Mouse (Mus musculus) C2C12 (cell line): ENCODE measurements around the gene Pdcd10.

ENCODE experiments used
- CTCF ChIP-seq: IDR thresholded peaks from one replicate; pipeline ENCODE4 v1.5.1; 2011; ENCODE audit not compliant: control insufficient read depth, insufficient read depth, insufficient read length
- USF1 ChIP-seq: IDR thresholded peaks from one replicate; pipeline ENCODE4 v1.6.1; 2011; ENCODE audit warnings: low read depth, mild to moderate bottlenecking, control low read depth, moderate library complexity

DNA sequence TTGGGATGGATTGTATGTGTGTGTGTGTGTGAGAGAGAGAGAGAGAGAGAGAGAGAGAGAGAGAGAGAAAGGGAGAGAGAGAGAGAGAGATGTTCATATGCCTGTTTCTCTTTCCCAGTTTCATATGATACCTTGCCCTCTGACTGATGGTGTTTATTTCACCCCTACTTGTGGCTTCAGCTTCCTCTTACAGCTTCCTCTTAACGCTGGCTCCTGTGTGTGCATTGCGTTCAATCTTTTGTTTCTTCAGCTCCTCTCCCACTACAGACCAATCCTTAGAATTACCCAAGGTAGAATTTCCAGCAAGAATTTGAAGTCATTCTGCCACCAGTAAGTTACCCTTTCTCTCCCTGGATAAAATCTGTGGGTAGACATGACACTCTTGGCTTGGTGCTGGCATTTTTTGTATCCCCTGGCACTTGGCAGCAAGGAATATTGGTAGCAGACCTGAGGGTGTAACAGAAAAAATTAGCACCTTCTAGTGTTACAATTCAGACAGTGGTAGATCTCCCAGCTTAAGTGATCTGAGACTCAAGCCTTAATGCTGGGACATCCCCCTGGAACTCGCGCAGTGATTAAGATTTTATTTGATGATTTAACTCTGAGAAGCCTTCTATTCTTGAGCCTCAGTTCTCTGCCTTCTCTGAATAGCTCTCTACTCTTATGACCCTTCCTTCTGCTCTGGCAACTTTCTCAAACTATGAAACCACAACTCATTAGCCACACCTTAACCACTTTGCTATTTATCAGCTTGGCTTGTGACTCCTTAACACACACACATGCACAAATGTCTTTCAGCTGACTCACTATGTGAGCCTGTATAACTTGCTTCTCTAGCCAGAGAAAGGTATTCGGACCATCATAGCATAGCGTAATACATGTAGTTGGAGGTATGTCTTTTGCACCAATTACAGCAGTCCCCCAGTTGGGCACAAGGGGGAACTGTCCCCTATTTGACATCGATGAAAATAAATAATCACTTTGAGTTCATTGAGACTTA is 57.4 kb downstream of the Pdcd10 start:
- TF ChIP-seq USF1: no peak
- no peak for TF ChIP-seq CTCF
